Mouse (Mus musculus) neural tube, embryonic 14.5 days (tissue): ENCODE data around the gene Maats1. TPM values are rescaled to one million over a fixed set of nuclear protein-coding genes. Genes with fewer than 3 reads are reported as not detected.

ENCODE experiments used
- ATAC-seq: fragments of 200-750 bp; cut with Nextera tagmentation; 2 replicates; pipeline ENCODE4 v1.8.0; 2017; ENCODE audit warnings: low read depth, mild to moderate bottlenecking, moderate TSS enrichment, moderate library complexity
- H3K27ac ChIP-seq: fragments of 300-500 bp; sonication (generic); 2 replicates; pipeline ENCODE4 v1.5.1; 2014; ENCODE audit warnings: low read depth, mild to moderate bottlenecking, control low read depth, low read length, moderate library complexity, mixed read lengths
- H3K27me3 ChIP-seq: fragments of 300-500 bp; sonication (generic); 2 replicates; pipeline ENCODE4 v1.6.1; 2014; ENCODE audit warnings: low read length; ENCODE audit not compliant: control insufficient read depth, insufficient read depth
- H3K36me3 ChIP-seq: fragments of 300-500 bp; sonication (generic); 2 replicates; pipeline ENCODE4 v1.6.1; 2014; ENCODE audit warnings: low read length, mixed read lengths; ENCODE audit not compliant: control insufficient read depth, insufficient read depth
- H3K4me1 ChIP-seq: fragments of 300-500 bp; sonication (generic); 2 replicates; pipeline ENCODE4 v1.6.1; 2014; ENCODE audit warnings: low read length; ENCODE audit not compliant: control insufficient read depth, insufficient read depth
- H3K4me2 ChIP-seq: fragments of 300-500 bp; sonication (generic); 2 replicates; pipeline ENCODE4 v1.6.1; 2014; ENCODE audit warnings: mild to moderate bottlenecking, low read depth, low read length, control low read depth
- H3K4me3 ChIP-seq: fragments of 300-500 bp; sonication (generic); 2 replicates; pipeline ENCODE4 v1.5.1; 2014; ENCODE audit warnings: low read depth, low read length, control low read depth, mixed read lengths
- H3K9ac ChIP-seq: fragments of 300-500 bp; sonication (generic); replicated peaks from 2 replicates; pipeline ENCODE4 v1.6.1; 2014; ENCODE audit warnings: low read depth, mild to moderate bottlenecking, control low read depth, low read length, mixed read lengths
- H3K9me3 ChIP-seq: fragments of 300-500 bp; sonication (generic); 2 replicates; pipeline ENCODE4 v1.6.1; 2016; ENCODE audit warnings: low read length; ENCODE audit not compliant: control insufficient read depth
- WGBS: fragments of 180-500 bp; shearing (Covaris S2); extraction: QIAGEN DNeasy Blood & Tissue Kit; methylation state at CpG from one replicate; pipeline ENCODE4 v1.1.7; 2014; 5-methylcytosine and 5-hydroxymethylcytosine counted together
- polyA plus RNA-seq: library from polyadenylated mRNA; unstranded; fragments of >200 nt; fragmentation: Nextera tagmentation; extraction: Ambion mirVana; gene quantifications from 2 replicates; pipeline ENCODE4 v1.2.1, GENCODE M21; 2014

Gene Maats1
- polyA plus RNA-seq, 1 experiment from 2014 or later = 0.62 TPM

DNA sequence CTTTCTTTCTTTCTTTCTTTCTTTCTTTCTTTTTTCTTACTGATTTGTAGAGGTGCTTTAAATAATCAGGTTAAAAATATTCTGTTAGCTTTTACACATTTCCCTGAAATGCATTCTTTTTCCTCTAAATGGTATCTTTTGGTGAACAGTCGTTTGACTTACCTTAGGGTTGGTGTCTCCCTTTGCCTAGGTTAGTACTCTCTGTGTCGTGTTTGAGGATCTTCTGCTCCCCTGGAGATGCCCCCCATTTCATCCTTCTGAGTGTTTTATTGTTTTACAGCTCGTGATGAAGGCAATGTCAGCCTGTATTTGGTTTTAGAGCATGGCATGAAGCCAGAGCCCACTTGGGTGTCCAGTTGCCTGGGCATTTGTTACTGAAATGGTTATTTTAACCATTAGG is 37.5 kb upstream of the Maats1 start:
- H3K4me3 ChIP-seq = no peak overlapping the region
- H3K9me3 ChIP-seq = no peaks in the 10 kb centered on the region
- no peak overlapping the region for H3K4me2 ChIP-seq
- 21% methylated on average over 3 of the region's 3 CpGs for WGBS
- H3K27me3 ChIP-seq = no peaks in the 10 kb centered on the region
- ATAC-seq = no peak
- no peaks in the 10 kb centered on the region; the same call in 1 of the 2 replicates for H3K4me1 ChIP-seq
- no peak overlapping the region for H3K9ac ChIP-seq
- H3K27ac ChIP-seq = no peak overlapping the region
- H3K36me3 ChIP-seq = no peaks in the 10 kb centered on the region

DNA sequence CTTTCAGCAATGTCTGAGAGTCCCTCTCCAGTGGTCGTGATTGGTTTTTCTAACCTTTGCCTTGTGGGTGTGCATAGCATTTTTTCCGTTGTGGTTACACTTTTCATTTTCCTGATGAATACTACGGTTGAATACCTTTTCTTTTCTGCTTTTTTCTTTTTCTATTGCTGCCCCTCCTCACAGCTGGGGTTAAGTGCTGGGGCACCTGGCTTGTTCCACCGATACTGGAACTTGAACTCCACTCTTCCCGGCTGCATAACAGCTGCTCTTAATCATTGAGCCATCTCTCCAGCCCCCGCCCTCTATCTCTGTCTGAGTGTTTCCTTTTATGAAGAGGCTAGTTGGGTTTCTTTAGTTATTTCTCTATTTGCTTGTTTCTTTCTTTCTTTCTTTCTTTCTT is 37.1 kb upstream of the Maats1 start:
- H3K4me2 ChIP-seq = no peak overlapping the region
- WGBS = 58% methylated on average over 6 of the region's 6 CpGs
- H3K9me3 ChIP-seq = no peaks in the 10 kb centered on the region
- no peaks in the 10 kb centered on the region for H3K36me3 ChIP-seq
- no peak overlapping the region for H3K9ac ChIP-seq
- H3K4me3 ChIP-seq = no peak overlapping the region
- no peak overlapping the region for H3K27ac ChIP-seq
- no peak for ATAC-seq
- H3K4me1 ChIP-seq = no peaks in the 10 kb centered on the region; the same call in 1 of the 2 replicates
- H3K27me3 ChIP-seq = no peaks in the 10 kb centered on the region

DNA sequence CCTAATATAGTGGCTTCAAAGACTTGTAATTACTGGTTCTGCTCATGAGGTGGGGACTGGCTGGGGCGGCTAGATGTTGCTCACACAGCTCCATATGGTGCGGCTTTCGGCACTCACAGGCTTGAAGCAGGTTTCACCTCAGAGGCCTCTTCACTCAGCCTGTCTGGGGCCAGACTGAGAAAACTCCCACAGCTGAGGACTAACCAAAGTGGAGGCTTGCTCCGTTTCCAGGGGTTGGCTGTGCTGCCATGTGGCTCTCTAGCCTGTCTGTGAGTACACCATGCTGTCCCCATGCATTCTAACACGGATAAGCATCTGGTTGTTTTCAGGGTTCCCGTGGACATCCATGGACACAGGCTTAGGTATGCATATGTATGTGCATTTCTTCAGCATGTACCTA is 36.6 kb upstream of the Maats1 start:
- no peak for ATAC-seq
- Histone ChIP-seq H3K4me3 (no peak overlapping the region), H3K4me1 (no peaks in the 10 kb centered on the region; the same call in 1 of the 2 replicates), H3K27me3 (no peaks in the 10 kb centered on the region), H3K9me3 (no peaks in the 10 kb centered on the region), H3K27ac (no peak overlapping the region), H3K4me2 (no peak overlapping the region), H3K36me3 (no peaks in the 10 kb centered on the region), H3K9ac (no peak overlapping the region)
- WGBS = 80% methylated on average over 6 of the region's 6 CpGs

- no peaks in the 10 kb centered on the region for H3K9me3 ChIP-seq
- no peaks in the 10 kb centered on the region for H3K27me3 ChIP-seq
- WGBS = 82% methylated on average over 6 of the region's 6 CpGs
- H3K9ac ChIP-seq = no peak overlapping the region
- no peak overlapping the region for H3K4me3 ChIP-seq
- no peak overlapping the region for H3K27ac ChIP-seq
- no peaks in the 10 kb centered on the region for H3K36me3 ChIP-seq
- no peaks in the 10 kb centered on the region; the same call in 1 of the 2 replicates for H3K4me1 ChIP-seq
- no peak overlapping the region for H3K4me2 ChIP-seq
- no peak for ATAC-seq
Measured at GRCm38 (mm10) chr16:38377546-38377945, 35.6 kb upstream of the Maats1 start.

- H3K9ac ChIP-seq = peak overlapping the region; percentile 44; the same call in 1 of the 2 replicates
- no peaks in the 10 kb centered on the region for H3K36me3 ChIP-seq
- H3K27me3 ChIP-seq = no peaks in the 10 kb centered on the region
- H3K4me1 ChIP-seq = no peaks in the 10 kb centered on the region; the same call in 1 of the 2 replicates
- H3K4me3 ChIP-seq = peak overlapping the region; percentile 9; the same call in 1 of the 2 replicates
- no peaks in the 10 kb centered on the region for H3K9me3 ChIP-seq
- WGBS = 60% methylated on average over 8 of the region's 8 CpGs
- H3K4me2 ChIP-seq = peak overlapping the region; percentile 41
- peak overlapping the region; percentile 71; the same call in 1 of the 2 replicates for H3K27ac ChIP-seq
- ATAC-seq = peak; percentile 62
Measured at GRCm38 (mm10) chr16:38376841-38377249, 34.9 kb upstream of the Maats1 start.

DNA sequence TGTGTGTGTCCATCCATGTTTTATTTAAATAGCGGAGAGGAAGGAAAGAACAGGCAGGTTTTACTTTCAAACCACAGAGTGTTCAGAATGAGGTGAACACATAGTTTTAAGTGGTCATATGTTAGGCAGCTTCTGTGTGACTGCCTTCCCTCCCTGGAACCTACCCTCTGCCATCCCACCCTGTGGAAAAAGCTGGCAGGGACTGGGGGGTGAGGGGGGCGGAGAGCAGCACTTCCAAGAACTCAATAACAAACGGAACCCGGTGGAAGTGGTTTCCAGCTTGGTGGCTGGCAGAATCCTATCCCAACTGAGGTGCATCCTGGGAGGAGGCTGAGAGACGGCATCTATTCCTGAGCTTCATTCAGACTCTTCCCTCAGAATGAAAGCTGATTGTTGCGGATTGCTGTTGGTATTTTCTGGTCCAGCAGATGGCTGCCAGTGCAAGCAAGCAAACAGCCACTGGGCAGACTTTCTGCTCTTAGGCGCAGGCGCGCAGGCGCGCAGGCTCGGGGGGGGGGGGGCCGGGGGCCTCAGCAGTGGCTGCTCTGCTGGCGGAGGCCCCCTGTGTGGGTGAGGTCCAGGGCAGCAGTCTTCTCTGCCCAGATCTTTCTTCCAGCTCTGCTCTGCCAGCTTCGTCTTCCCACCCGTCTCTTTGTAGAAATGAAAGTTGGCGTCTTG is 34.4 kb upstream of the Maats1 start:
- Histone ChIP-seq H3K9ac (peak overlapping the region; percentile 44; the same call in 1 of the 2 replicates), H3K4me2 (peak overlapping the region; percentile 41), H3K36me3 (no peaks in the 10 kb centered on the region), H3K4me3 (peak overlapping the region; percentile 9; the same call in 1 of the 2 replicates), H3K27ac (peak overlapping the region; percentile 71), H3K27me3 (no peaks in the 10 kb centered on the region), H3K9me3 (no peaks in the 10 kb centered on the region), H3K4me1 (no peaks in the 10 kb centered on the region; the same call in 1 of the 2 replicates)
- ATAC-seq = peak; percentile 93
- WGBS = 33% methylated on average over 17 of the region's 17 CpGs

GRCm38 (mm10) chr16:38375182-38375581 is 33.2 kb upstream of the Maats1 start:
- ATAC-seq = no peak
- H3K27me3 ChIP-seq = no peaks in the 10 kb centered on the region
- H3K36me3 ChIP-seq = no peaks in the 10 kb centered on the region
- H3K4me2 ChIP-seq = no peak overlapping the region
- H3K4me1 ChIP-seq = no peaks in the 10 kb centered on the region; the same call in 1 of the 2 replicates
- no peak overlapping the region for H3K27ac ChIP-seq
- H3K9ac ChIP-seq = no peak overlapping the region
- H3K9me3 ChIP-seq = no peaks in the 10 kb centered on the region
- no peak overlapping the region for H3K4me3 ChIP-seq
- 88% methylated on average over 7 of the region's 7 CpGs for WGBS

DNA sequence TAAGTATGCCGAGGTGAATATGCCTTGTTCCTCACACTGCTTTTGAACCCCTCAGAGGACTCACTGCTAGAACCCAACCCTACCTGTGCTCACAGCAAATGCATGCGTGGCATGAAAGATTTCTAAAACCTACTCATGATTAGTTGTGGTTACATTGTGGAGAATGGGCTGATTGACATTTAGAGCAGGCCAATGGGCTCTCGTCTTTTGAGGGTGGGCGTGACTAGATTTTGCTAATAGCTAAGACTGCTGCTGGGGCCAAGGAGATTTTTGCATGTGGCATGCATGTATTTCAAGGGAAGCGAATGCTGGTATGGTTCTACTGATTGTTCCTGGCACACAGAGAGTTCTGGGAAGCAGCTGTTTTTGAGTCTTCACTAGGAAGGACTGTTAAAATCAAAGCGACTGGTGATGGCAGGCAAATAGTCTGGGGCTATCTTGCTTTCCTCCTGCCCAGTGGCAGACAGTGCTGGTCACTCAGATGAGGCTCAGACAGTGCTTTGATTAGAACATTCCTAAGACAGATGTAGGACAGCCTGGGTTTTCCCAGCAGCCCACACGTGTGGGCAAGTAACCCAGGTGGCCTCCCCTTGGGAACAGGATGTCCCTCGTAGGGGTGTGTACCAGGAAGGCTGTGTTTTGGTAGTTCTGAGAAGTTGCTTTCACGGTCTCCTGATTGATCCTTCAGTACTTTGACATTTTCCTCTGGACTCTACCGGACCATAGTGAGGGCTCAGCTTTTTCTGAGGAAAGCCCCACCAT is 32.6 kb upstream of the Maats1 start:
- 84% methylated on average over 10 of the region's 10 CpGs for WGBS

DNA sequence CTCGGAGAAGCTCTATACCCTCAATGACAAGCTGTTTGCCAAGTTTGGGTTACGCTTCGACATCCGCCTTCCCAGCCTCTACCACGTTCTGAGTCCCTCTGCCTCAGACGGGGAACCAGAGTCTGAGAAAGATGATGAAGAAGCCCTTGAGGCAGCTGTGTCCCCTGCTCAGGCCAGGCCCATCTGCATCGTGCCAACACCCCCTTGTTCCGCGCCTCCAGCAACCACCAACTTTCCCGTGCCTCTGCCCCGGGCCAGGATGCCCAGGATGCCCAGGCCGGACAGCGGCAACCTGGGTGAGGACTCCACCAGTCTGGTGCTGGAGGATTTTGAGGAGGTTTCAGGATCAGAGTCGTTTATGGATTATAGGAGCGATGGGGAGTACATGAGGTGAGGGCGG is 32.0 kb upstream of the Maats1 start:
- H3K27me3 ChIP-seq = no peaks in the 10 kb centered on the region
- H3K4me3 ChIP-seq = no peak overlapping the region
- H3K36me3 ChIP-seq = no peaks in the 10 kb centered on the region
- no peaks in the 10 kb centered on the region; the same call in 1 of the 2 replicates for H3K4me1 ChIP-seq
- no peaks in the 10 kb centered on the region for H3K9me3 ChIP-seq
- 88% methylated on average over 16 of the region's 16 CpGs for WGBS
- ATAC-seq = no peak
- H3K27ac ChIP-seq = no peak overlapping the region
- H3K4me2 ChIP-seq = no peak overlapping the region
- no peak overlapping the region for H3K9ac ChIP-seq

More for the DNA sequence above, 32.6 kb upstream of the Maats1 start:
- no peak for ATAC-seq
- Histone ChIP-seq H3K4me1 (no peaks in the 10 kb centered on the region; the same call in 1 of the 2 replicates), H3K27ac (no peak overlapping the region), H3K9me3 (no peaks in the 10 kb centered on the region), H3K36me3 (no peaks in the 10 kb centered on the region), H3K4me3 (no peak overlapping the region), H3K27me3 (no peaks in the 10 kb centered on the region), H3K9ac (no peak overlapping the region), H3K4me2 (no peak overlapping the region)
